Mouse (Mus musculus): ENCODE results near the gene Btbd2.
"Not testable (repeated sequence)": the region's sequence is repeated elsewhere in the genome, so short reads cannot be mapped to it uniquely, and the experiment has no call there.

The Btbd2 gene

DNA sequence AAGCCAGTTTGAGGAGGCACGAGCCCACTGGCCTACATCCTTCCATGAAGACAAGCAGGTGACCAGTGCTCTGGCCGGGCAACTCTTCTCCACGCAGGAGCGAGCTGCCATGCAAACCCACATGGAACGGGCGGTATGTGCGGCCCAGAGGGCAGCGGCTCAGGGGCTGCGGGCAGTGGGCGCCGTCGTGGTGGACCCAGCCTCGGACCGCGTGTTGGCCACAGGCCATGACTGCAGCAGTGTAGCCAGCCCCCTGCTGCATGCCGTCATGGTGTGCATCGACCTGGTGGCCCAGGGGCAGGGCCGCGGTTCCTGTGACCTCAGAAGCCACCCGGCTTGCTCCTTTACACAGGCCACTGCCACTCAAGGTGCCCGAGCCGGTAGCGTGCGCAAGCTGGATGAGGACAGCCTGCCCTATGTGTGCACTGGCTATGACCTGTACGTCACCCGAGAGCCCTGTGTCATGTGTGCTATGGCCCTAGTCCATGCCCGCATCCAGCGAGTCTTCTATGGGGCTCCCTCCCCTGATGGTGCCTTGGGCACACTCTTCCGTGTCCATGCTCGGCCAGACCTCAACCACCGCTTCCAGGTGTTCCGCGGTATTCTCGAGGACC lies 50.0 kb downstream of the Btbd2 start:
- DNase-seq (ENCODE audit: low read depth) = no peak

DNA sequence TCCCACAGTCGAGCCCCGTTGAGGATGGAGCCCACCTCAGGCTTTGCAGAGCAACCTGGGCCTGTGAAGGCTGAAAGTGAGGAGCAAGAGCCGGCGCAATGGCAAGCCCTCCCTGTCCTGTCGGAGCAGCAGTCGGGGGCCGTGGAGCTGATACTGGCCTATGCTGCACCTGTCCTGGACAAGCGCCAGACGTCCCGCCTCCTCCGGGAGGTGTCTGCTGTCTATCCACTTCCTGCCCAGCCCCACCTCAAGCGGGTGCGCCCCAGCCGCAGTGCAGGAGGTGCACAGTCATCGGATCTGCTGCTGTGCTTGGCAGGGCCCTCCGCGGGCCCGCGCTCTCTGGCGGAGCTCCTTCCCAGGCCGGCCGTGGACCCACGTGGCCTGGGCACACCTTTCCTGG lies 50.6 kb downstream of the Btbd2 start:
- no peak for DNase-seq (ENCODE audit: low read depth)

DNA sequence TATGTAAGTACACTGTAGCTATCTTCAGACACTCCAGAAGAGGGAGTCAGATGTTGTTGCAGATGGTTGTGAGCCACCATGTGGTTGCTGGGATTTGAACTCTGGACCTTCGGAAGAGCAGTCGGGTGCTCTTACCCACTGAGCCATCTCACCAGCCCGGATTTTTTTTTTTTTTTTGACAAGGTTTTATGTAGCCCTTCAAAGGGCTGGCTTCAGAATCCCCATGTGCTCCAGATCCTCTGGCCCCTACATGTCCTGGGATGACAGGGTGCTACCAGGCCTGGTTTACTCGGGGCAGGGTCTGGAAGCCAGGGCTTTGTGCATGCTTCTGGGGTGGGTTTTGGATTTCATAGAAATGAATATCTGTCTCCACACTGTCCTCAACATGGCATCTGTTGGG lies 51.1 kb downstream of the Btbd2 start, which contains the start of gene Gm49322:
TSS of gene Gm49322 (plus strand) at position 301 of the 400 bp plus-strand sequence.
- DNase-seq (ENCODE audit: low read depth) = not testable (repeated sequence)

DNA sequence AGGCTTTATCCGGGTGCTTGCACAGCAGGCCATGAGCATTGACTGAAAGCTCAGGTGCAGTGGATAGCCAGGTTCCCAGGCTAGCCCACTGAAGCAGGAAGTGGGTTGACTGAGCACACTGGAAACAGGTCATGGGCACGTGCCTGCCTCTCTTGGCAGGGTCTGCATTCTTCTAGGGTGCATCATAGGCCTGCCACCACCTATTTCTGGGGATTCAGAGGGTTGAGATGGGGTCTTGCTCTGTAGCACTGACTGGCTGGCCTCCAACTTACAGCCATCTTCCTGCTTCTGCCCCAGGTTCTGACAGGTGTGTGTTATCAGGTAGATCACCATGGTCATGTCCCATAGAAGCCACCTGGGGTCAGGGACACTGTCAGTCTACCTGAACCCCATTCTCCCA lies 51.9 kb downstream of the Btbd2 start:
- DNase-seq (ENCODE audit: low read depth) = no peak

DNA sequence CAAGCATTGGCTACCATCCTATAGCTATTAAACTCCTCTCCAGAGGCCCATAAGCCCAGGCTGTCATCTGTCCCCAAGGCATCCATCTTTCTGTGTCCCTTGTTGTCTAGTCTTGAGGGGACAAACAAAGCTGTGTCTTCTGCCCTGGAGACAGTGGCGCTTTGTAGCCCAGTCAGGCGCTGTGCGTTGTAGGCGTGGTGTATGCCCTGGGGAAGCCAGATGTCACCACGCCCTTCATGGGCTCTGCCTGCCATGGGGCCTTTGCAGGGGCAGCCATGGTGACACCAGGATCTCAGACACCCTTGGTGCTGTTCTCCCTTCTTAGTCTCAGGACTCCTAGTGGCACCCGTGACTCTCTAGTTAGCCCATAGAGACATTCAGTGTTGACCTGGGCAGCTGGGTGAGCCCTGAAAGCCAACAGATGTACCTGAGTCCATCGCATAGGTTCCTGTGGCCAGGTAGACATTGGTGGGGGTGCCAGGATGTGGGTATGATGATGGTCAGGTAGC lies 52.8 kb downstream of the Btbd2 start:
- no peak for DNase-seq (ENCODE audit: low read depth)

DNA sequence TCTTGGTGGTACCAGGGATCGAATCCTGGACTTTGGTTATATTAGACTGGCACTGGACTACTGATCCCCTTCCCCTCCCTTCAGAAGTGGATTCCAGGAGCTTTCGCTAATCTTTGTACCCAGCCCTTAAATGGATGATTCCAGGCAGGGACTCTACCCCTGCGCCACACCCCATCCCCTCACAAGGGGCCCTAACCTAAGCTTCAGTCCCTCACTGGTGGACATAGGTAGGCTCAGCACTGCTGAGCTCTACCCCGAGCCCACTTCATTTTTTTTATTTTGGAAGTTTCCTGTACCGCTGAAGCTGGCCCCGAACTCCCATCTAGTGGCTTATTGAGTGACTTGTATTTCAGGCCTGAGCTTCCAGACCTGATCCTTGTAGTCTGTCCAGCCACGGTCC lies 53.5 kb downstream of the Btbd2 start:
- DNase-seq (ENCODE audit: low read depth) = no peak

DNA sequence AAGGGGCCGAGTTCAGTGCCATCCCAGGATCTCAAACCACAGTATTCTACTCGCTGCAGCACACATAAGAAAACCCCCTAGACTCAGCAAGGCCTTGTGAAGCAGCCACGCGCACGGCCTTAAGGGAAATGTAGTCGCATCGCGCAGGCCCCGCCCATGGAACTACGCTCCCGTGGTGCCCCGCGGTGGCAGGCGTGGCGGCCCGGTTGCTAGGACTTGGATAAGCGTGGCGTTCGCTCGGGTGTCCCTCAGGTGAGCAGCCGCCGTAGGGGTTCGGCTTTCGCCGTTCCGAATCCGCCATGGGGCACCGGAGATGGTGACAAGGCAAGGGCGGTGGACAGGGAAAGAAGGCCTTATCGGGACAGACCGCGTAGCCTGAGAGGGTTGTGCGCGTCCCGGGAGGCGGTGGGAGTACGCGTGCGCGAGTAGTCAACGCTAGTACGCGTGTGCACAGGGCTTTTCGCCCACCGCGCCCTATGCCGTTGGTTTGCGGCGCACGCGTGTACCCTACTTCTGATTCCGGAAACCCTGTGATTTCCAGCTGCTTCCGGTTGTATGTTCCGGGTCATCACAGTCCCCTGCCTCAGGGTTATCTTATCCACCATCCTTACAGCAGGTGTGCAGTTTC lies 54.1 kb downstream of the Btbd2 start, which contains the start of the genes Scamp4 and Adat3:
TSS of gene Scamp4 (plus strand) at position 175 of the 628 bp plus-strand sequence.
TSS of gene Adat3 (plus strand) at position 183 of the 628 bp plus-strand sequence.
- peak; percentile 90 for DNase-seq (ENCODE audit: low read depth)

DNA sequence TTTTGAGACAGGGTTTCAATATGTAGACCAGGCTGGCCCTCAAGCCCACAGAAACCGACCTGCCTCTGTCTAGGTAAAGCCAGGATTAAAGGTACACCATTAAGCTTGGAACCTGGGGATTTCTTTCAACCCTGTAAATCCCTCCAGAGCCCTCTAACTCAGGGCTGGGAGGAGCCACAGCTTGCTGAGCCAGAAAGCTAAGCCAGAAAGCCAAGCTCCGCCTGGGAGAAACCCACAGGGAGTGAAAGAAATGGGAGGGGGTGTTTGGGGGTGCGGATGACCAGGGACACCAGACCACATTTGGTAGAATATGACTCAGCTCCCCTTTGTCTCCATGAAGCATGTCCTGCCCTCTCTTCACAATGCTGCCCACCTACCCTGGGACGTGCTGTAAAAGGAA lies 60.6 kb downstream of the Btbd2 start:
- DNase-seq (ENCODE audit: low read depth) = no peak
